Mouse (Mus musculus) spleen, postnatal 14 days (tissue): ENCODE data around the gene Lsm4.

Experiments used
- DNase-seq, 2 experiments: peaks; one replicate each; pipeline ENCODE4 v3.0.0; 2021 to 2022; ENCODE audit warnings: low spot score in 2 of 2

Gene Lsm4

DNA sequence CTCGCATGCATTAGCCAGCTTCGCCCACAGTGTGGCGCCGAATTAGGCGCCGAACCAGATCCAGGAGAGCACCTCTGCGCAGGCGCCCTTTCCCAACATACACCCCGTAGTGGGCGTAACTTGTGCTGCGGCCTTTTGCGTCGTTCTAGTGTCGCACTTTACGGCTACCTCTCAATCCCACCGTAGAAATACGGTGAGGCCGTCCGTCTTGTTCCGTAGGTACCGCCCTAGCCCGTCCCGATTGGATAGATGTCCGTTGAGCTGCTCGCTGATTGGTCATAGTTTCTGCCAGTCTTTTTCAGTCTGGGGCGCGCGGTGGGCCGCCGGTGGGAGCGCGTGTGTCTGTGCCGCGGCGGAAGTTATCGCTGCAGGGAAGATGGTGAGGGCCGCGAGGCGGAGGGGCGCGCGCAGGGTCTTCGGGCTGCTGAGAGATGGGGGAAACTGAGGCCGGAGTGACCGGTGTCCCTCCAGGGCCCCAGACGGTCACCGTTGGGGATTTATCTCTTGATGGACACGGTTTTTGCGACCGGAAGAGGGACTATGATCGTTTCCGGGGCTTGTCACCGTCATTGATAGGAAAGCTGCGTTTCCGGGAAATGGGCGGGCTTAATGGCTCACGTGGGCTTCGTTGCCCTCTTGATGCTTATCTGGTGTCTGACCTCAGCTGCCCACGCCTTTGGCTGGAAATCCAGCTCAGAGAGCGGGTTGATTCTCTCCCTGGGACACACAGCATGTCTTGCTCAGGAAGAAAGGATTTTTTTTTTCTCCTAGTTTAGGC, at the start of gene Lsm4:
Lsm4 (plus strand) TSS at position 170 of the 778 bp plus-strand sequence.
- peak; percentile 92 to 96 for DNase-seq

- no peak for DNase-seq
These were observed 47.9 kb upstream of the Lsm4 start for GRCm38 (mm10) chr8:70625104-70625503.

- DNase-seq, result no peak
These were observed 46.0 kb upstream of the Lsm4 start for GRCm38 (mm10) chr8:70627041-70627440.

DNA sequence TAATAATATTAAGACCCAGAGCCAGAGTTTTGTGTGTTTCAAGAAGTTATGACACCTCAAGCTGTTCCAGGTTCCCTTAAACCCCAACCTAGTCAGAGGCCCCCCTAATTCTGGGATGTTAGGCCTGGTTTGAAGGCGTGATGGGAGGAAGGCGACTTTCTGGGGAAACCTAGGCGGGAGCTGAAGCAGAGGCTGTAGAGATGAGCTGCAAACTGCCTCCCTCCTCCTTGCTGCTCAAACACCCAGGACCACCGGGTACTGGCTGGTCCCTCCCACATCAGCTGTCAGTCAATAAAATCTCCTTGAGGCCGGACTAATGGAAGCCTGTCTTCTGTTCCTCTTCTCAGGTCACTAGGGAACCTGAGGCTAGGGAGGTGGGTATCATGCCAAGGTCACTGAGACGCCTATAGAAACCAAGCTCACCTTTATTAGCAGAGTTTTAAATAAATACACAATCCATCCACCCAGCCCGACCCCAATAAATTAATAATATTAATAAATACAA, 44.0 kb upstream of the Lsm4 start:
- DNase-seq, result no peak

DNA sequence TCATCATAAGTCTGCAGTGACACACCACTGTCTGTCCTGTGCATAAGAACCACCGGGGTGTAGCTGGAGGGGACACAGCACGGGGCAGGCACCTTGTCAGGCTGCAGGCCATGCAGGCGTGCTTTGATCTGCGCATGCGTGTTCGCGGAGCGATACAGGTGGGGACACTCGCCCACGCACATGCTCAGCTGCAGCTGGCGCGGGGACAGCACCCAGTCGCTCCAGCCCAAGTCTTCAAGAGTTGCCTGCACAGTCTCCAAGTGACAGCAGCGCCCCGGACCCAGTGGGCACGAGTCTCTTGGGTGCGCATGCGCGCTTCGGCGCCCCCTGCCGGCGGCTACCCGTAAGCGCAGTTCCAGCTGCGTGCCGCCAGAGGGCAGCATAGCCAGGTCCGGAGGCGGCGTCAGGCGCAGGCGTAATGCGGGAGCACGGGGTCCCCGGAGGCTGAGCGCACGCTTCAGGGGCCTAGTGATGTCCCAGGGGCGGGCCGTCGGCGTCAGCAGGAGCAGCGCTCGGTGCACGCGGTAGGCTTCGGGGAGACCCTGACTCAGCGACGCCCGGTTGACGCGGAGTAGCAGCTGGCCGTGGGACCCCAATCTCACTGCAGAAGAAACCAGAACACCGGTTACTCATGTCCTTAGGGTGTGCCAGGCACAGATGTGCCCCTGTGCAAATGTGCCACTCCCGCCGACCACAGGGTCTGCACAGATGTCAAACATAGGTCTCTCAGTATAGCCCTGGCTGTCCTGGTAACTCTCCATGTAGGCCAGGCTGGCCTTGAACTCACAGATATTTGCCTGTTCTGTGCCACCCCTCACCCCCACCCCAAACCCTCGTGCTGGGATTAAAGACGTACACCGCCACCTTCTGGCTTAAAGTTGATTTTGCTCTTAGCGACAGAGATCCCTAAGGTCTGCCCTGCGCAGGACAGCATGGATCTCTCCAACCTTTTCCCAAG, 43.2 kb upstream of the Lsm4 start:
- DNase-seq, result peak; percentile 81 to 90

GRCm38 (mm10) chr8:70630532-70631381, 42.3 kb upstream of the Lsm4 start:
- no peak for DNase-seq

DNA sequence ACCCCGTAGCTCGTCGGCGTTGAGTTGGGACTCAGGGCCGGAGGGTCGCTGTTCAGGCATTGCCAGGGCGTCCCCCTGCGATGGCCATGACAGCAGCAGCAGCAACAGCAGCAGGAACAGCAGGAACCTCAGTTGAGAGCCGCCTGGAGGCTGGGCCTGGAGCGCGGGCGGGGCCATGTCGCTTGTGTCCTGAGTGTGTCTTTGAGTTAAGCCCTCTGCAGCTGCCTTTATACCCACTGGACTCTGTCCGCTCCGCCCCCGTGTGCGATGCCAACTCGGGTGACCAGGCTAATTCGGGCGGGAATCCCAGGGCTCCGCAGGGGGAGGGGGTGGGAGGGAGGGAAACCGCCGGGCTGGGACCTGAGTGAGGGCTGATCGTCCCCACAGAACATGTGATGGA, 41.6 kb upstream of the Lsm4 start:
- no peak for DNase-seq

GRCm38 (mm10) chr8:70632346-70632892, 40.6 kb upstream of the Lsm4 start, which contains the start of gene Gdf15:
Gdf15 (minus strand) TSS chr8:70632456.
- DNase-seq, result no peak

DNA sequence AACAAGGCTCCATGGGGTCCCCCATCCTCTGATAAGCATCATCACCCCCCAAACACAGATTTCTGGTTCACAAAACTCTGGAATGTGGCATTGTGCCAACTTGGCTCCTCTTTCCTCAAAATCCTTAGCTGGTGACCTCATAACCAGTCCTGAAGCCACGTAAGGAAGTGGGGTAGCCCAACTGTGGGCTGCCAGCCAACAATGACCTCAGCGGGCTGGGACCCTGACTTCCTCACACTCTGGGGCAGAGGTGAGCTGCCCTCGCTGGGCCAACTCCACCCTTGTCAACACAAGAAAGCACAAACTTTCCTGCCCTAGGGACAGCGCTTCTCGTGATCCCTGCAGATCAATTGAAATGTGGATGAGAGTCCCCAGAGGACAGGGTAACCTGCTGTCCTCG, 39.0 kb upstream of the Lsm4 start:
- no peak for DNase-seq

- DNase-seq, result no peak
These were observed 37.5 kb upstream of the Lsm4 start for GRCm38 (mm10) chr8:70635527-70635926.

DNA sequence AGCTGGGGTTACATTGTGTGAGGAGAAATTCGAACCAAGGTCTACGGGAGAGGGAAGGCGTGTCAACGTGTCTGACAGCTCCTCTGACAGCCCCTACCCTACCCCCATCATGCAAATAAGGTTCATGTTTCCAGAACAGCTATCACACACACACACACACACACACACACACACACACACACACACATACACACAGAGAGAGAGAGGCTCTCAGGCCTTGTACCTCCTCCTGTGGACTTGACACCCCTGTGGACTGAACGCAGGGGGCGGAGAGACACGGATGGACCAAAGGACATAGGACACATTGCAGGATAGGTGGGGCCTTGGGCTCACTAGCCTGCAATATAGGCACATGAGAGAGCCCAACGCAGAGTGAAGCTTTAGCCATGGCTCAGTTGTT, 36.2 kb upstream of the Lsm4 start:
- DNase-seq, result no peak

DNA sequence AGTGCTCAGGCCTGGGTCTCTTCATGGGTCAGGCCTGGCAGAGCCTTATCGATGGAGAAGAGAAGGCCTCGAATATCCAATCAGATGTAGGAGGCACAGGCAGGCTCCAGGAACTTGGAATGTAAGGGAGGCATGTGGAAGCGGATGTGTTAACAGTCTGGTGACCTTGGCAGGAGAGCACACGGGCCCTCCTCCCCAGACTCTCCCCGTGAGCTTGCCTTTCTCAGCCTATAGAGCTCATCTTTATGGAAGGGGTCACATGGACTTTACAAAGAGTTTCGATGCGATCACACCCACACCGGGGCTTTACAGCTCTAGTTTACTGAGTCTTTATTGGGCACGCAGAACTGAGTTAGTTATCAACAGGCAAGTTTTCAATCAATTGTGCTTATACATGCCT, 34.3 kb upstream of the Lsm4 start:
- DNase-seq, result no peak

- DNase-seq, result no peak
These were observed 30.0 kb upstream of the Lsm4 start for GRCm38 (mm10) chr8:70643019-70643418.

DNA sequence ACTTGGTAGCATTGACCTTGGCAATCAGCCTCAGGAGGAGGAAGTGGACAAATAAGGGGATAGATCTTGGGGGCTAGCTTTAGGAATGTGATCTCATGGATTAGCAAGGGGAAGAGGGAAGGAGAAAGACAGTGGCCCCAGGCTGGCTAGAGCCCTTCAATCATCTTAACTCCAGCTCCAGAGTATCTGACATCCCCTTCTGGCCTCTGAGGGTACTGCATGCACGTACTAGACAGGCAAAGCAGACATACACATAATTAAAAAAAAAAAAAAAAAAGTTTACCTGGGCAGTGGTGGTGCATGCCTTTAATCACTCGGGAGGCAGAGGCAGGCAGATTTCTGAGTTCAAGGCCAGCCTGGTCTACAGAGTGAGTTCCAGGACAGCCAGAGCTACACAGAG, 29.0 kb upstream of the Lsm4 start:
- peak in 1 of 2 experiments; percentile 47 for DNase-seq

- no peak for DNase-seq
These were observed 27.4 kb upstream of the Lsm4 start for GRCm38 (mm10) chr8:70645501-70646224.

- DNase-seq, result no peak
These were observed 26.7 kb upstream of the Lsm4 start for GRCm38 (mm10) chr8:70646369-70646768.

GRCm38 (mm10) chr8:70646775-70647174, 26.3 kb upstream of the Lsm4 start:
- DNase-seq, result no peak

DNA sequence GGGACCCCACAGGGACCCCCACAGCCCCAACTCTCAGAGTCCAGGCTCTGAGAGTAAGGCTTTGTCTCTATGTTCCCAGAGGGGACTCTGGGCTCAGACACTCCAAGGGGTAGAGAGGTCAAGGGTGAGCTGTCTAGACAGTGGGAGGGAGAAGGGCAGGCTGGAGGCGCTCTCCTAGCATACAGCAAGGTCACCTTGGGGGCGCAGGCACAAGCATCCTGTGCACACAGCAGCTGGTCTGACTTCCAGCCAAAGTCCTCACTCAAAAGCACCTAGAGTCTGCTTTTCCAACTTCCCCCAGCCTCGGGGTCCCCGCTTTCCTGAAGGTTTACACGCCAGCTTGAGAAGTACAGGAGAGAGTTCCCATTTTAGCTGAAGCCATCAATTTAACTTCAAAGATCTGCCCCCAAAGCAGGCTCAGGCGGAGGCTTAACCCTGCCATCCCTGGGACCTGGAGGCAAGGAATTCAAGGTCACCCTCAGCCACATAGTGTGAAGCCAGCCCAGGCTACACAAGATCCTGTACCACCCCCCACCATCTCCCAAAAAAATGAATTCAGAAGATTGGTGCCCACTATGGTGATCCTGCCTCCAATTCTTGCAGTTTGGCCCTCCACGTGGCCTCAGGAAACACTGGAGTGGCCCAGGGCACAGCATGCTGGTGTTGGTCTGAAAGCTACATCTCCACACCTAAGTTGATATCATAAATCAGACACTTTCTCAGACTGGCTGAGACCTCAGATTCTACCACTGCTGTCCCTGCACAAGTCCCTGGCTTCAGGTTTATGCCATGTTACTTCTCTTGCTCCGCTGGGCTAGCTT, 25.5 kb upstream of the Lsm4 start:
- no peak for DNase-seq

- DNase-seq, result no peak
These were observed 24.9 kb upstream of the Lsm4 start for GRCm38 (mm10) chr8:70648164-70648442.

GRCm38 (mm10) chr8:70648921-70649320, 24.1 kb upstream of the Lsm4 start:
- DNase-seq, result no peak
